Mouse (Mus musculus) lung, postnatal 4 days (tissue): ENCODE measurements around the gene Adat3.
"Not testable (repeated sequence)": the region's sequence is repeated elsewhere in the genome, so short reads cannot be mapped to it uniquely, and the experiment has no call there.

Experiments
- DNase-seq, 2 experiments: peaks; one replicate each; pipeline ENCODE4 v3.0.0; 2021

The Adat3 gene

GRCm38 (mm10) chr10:80611905-80612304, 9.2 kb downstream of the Adat3 start:
- no peak for DNase-seq

GRCm38 (mm10) chr10:80613821-80614220, 11.1 kb downstream of the Adat3 start:
- DNase-seq, result no peak

- DNase-seq, result no peak
These were observed 11.7 kb downstream of the Adat3 start for GRCm38 (mm10) chr10:80614351-80614750.

GRCm38 (mm10) chr10:80618181-80618580, 15.5 kb downstream of the Adat3 start:
- DNase-seq, result peak; percentile 70 to 84

- DNase-seq, result no peak
These were observed 17.0 kb downstream of the Adat3 start for GRCm38 (mm10) chr10:80619465-80620244.

GRCm38 (mm10) chr10:80620365-80620764, 17.7 kb downstream of the Adat3 start:
- no peak for DNase-seq

- no peak for DNase-seq
These were observed 18.4 kb downstream of the Adat3 start for GRCm38 (mm10) chr10:80620796-80621689.

GRCm38 (mm10) chr10:80621690-80621939, 18.9 kb downstream of the Adat3 start:
- DNase-seq, result no peak

GRCm38 (mm10) chr10:80621940-80622660, 19.4 kb downstream of the Adat3 start:
- DNase-seq, result peak; percentile 99

GRCm38 (mm10) chr10:80622661-80623456, 20.2 kb downstream of the Adat3 start, which contains the start of gene Csnk1g2:
Gene Csnk1g2 (plus strand): TSS chr10:80622838.
- peak in 1 of 2 experiments; percentile 68 for DNase-seq

GRCm38 (mm10) chr10:80623457-80624191, 20.9 kb downstream of the Adat3 start:
- DNase-seq, result peak; percentile 74 to 78

- DNase-seq, result no peak
These were observed 23.1 kb downstream of the Adat3 start for GRCm38 (mm10) chr10:80625764-80626163.

- DNase-seq, result peak; percentile 39 to 73
These were observed 25.0 kb downstream of the Adat3 start for GRCm38 (mm10) chr10:80627685-80628084.

GRCm38 (mm10) chr10:80628925-80629324, 26.2 kb downstream of the Adat3 start:
- DNase-seq, result no peak

DNA sequence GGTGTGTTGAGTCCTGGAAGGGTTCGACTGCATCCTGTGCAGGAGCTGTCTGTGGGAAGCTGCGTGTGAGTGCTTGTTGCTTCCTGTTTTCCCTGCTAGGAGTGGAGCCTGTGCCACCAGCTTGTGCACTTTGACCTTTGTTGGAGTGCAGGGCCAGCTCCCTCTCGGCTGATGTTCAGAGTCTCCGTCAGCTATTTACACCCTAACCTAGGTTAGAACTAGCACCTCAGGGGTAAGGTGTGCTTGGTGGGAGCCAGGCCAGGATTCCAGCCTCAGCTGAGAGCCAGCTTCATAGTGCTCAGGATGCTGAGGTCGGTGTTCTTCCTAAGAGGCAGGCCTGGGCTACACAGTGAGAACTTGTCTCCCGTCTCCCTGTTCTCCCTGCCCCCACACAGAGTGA, 32.7 kb downstream of the Adat3 start:
- no peak for DNase-seq

GRCm38 (mm10) chr10:80646936-80647335, 44.3 kb downstream of the Adat3 start:
- DNase-seq, result no peak

DNA sequence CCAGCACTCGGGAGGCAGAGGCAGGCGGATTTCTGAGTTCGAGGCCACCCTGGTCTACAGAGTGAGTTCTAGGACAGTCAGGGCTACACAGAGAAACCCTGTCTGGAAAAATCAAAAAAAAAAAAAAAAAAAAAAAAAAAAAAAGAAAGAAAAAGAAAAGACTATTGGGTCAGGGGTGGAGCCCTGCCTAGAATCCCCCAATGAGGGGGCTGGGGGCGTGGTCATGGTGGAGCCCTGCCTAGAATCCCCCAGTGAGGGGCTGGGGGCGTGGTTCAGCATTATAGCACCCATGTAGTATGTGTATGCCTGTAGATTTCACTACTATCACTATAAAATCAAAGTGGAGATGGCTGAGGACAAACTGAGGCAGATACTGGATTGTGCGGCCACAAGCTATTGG, 47.2 kb downstream of the Adat3 start:
- DNase-seq, result not testable (repeated sequence)

DNA sequence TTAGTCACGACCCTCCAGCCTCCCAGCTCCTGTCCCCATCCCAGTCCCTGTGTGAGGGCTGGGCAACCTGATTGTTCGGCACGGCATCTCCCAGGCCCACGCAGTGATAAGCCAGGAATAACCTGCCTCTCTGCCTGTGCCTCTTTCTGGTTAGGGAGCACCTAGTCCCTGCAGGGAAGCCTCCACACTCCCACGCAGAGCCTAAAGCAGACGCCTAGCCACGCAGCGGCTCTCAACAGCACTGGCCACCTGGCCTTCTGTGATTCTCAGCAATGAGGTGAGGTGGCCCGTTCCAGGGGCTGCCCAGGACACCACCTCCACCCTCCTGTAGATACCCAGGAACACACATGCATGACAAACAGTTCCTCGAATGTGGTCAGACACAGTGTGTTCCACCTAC, 47.7 kb downstream of the Adat3 start:
- DNase-seq, result no peak

- no peak for DNase-seq
These were observed 50.6 kb downstream of the Adat3 start for GRCm38 (mm10) chr10:80653156-80653720.

DNA sequence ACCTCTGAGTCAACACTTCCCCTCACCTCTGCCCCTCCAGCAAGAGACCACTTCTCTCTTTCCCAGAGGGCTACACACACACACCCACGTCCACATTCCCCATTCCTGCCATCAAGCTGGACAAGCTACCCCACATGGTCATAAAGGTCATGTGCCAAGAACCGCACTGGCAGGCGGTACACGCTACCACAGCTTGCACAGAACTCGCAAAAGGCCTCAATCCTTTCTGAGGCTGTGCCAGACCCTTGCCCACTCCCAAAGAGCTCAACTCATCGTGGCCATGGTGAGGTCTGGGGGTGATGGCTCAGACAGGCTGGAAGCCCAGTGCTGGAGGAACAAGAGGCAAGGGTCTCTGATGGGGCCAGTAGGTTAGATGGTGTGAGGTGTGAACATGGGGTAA, 52.2 kb downstream of the Adat3 start:
- peak in 1 of 2 experiments; percentile 23 for DNase-seq

DNA sequence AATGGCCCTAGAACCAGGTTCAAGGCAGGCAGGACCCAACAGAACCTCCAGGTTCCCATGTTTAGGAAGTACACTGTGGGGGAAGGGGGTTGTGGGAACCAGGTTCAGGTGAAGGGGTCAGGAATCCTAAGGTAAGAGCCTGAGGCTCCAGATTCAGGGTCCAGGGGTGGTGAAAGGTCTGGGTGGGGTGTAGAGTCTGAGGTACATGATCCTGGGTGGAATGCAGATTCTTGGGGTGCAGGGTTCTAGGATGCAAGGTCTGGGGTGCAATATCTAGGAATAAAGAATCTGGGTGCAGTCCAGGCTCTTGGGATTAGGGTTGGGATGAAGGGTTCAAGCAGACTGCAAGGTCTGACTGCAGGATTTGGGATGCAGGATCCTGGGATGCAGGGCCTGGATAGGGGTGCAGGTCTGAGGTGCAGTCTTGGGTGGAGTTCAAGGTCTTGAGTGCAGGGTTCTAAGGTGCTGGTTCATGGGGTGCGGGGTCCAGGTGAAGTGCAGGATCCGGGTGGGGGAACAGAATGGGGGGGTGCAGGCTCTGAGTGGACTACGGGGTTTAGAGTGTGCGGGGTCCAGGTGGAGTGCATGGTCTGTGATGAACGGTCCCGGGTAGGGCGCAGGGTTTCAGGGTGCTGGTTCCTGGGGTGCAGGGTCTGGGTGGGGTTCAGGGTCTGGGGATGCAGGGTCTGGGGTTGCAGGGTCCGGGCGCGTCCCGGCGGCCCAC, 52.9 kb downstream of the Adat3 start:
- no peak for DNase-seq
